Mouse (Mus musculus): Measurements from ENCODE around the gene Galnt2.

- TF ChIP-seq EP300 (IDR thresholded peaks at IDR 0.05; ENCODE audit: low read depth) (no peak), CTCF (IDR thresholded peaks at IDR 0.05; ENCODE audit: low read depth) (no peak)
Measured at GRCm38 (mm10) chr8:124264671-124265070, 33.5 kb downstream of the Galnt2 start.

Data from liver, postnatal 0 days (tissue).